Mouse (Mus musculus) heart, embryonic 13.5 days (tissue): ENCODE measurements around the gene Gpr157. TPM values are rescaled to one million over a fixed set of nuclear protein-coding genes. Genes with fewer than 3 reads are reported as not detected.

ENCODE experiments used
- ATAC-seq: fragments of 200-750 bp; cut with Nextera tagmentation; 2 replicates; pipeline ENCODE4 v1.8.0; 2017; ENCODE audit warnings: moderate TSS enrichment; ENCODE audit not compliant: insufficient number of reproducible peaks, low FRiP score, low TSS enrichment; ENCODE audit errors: extremely low read depth
- H3K27ac ChIP-seq: fragments of 300-500 bp; sonication (generic); replicated peaks from 2 replicates; pipeline ENCODE4 v1.5.1; 2015; ENCODE audit warnings: moderate library complexity, mild to moderate bottlenecking, inconsistent platforms
- H3K27me3 ChIP-seq: fragments of 300-500 bp; sonication (generic); replicated peaks from 2 replicates; pipeline ENCODE4 v1.6.1; 2015; ENCODE audit warnings: mild to moderate bottlenecking, inconsistent platforms
- H3K36me3 ChIP-seq: fragments of 300-500 bp; sonication (generic); 2 replicates; pipeline ENCODE4 v1.6.1; 2015; ENCODE audit warnings: mild to moderate bottlenecking, inconsistent platforms
- H3K4me1 ChIP-seq: fragments of 300-500 bp; sonication (generic); 2 replicates; pipeline ENCODE4 v1.6.1; 2015; ENCODE audit warnings: inconsistent platforms
- H3K4me2 ChIP-seq: fragments of 300-500 bp; sonication (generic); 2 replicates; pipeline ENCODE4 v1.6.1; 2015; ENCODE audit warnings: inconsistent platforms, mild to moderate bottlenecking, moderate library complexity
- H3K4me3 ChIP-seq: fragments of 300-500 bp; sonication (generic); 2 replicates; pipeline ENCODE4 v1.5.1; 2015; ENCODE audit warnings: moderate library complexity, mild to moderate bottlenecking, inconsistent platforms
- H3K9ac ChIP-seq: fragments of 300-500 bp; sonication (generic); 2 replicates; pipeline ENCODE4 v1.6.1; 2015; ENCODE audit warnings: inconsistent platforms, mild to moderate bottlenecking, moderate library complexity
- H3K9me3 ChIP-seq: fragments of 300-500 bp; sonication (generic); 2 replicates; pipeline ENCODE4 v1.6.1; 2016; ENCODE audit warnings: inconsistent platforms
- WGBS: fragments of 180-500 bp; shearing (Covaris S2); methylation state at CpG from one replicate; pipeline ENCODE4 v1.1.7; 2015; ENCODE audit warnings: mixed read lengths; 5-methylcytosine and 5-hydroxymethylcytosine counted together
- microRNA counts: library from miRNA; unstranded; fragments of <30 nt; microRNA quantifications from one replicate; lab custom pipeline; 2016
- microRNA-seq: library from miRNA; unstranded; fragments of <30 nt; microRNA quantifications from one replicate; pipeline ENCODE4, GENCODE M21; 2016
- polyA plus RNA-seq: library from polyadenylated mRNA; unstranded; fragments of >200 nt; fragmentation: Nextera tagmentation; extraction: Ambion mirVana; gene quantifications from 2 replicates; pipeline ENCODE4 v1.2.1, GENCODE M21; 2015

Gene Gpr157
- polyA plus RNA-seq, 1 experiment from 2014 or later: 2.7 TPM

- 70% methylated on average over 4 of the region's 4 CpGs for WGBS
- Histone ChIP-seq H3K9ac (no peak overlapping the region), H3K4me2 (no peak overlapping the region), H3K9me3 (peaks cover 21% of the 10 kb centered on the region), H3K4me3 (no peak overlapping the region), H3K27me3 (no peaks in the 10 kb centered on the region), H3K4me1 (no peaks in the 10 kb centered on the region), H3K36me3 (no peaks in the 10 kb centered on the region), H3K27ac (no peak overlapping the region)
- no peak for ATAC-seq
Measured at GRCm38 (mm10) chr4:150146286-150146685, 59.1 kb downstream of the Gpr157 start.

- H3K4me3 ChIP-seq: no peak overlapping the region
- H3K36me3 ChIP-seq: no peaks in the 10 kb centered on the region
- H3K9me3 ChIP-seq: peaks cover 17% of the 10 kb centered on the region
- no peaks in the 10 kb centered on the region for H3K27me3 ChIP-seq
- no peak overlapping the region for H3K27ac ChIP-seq
- no peak overlapping the region for H3K9ac ChIP-seq
- peaks cover 4% of the 10 kb centered on the region; the same call in 1 of the 2 replicates for H3K4me1 ChIP-seq
- no peak overlapping the region for H3K4me2 ChIP-seq
- ATAC-seq: no peak
- 72% methylated on average over 7 of the region's 7 CpGs for WGBS
Measured at GRCm38 (mm10) chr4:150151045-150151444, 63.9 kb downstream of the Gpr157 start.

GRCm38 (mm10) chr4:150152483-150152882 is 65.3 kb downstream of the Gpr157 start:
- Histone ChIP-seq H3K9me3 (peaks cover 17% of the 10 kb centered on the region), H3K4me1 (peaks cover 4% of the 10 kb centered on the region; the same call in 1 of the 2 replicates), H3K9ac (no peak overlapping the region), H3K36me3 (no peaks in the 10 kb centered on the region), H3K4me3 (no peak overlapping the region), H3K4me2 (no peak overlapping the region), H3K27ac (no peak overlapping the region), H3K27me3 (peaks cover 4% of the 10 kb centered on the region)
- WGBS: 43% methylated on average over 8 of the region's 8 CpGs
- ATAC-seq: no peak

- H3K4me2 ChIP-seq: no peak overlapping the region
- WGBS: 82% methylated on average over 4 of the region's 4 CpGs
- no peak overlapping the region for H3K4me3 ChIP-seq
- 0 out of 2 replicates have a peak, but pooled peaks cover 2% of the 10 kb centered on the region for H3K9me3 ChIP-seq
- peaks cover 17% of the 10 kb centered on the region for H3K27me3 ChIP-seq
- H3K9ac ChIP-seq: no peak overlapping the region
- H3K4me1 ChIP-seq: peaks cover 4% of the 10 kb centered on the region; the same call in 1 of the 2 replicates
- H3K36me3 ChIP-seq: no peaks in the 10 kb centered on the region
- no peak for ATAC-seq
- no peak overlapping the region for H3K27ac ChIP-seq
Measured at GRCm38 (mm10) chr4:150155301-150155700, 68.1 kb downstream of the Gpr157 start.

MicroRNAs encoded within 50 kb of the gene (microRNA counts, 519-probe panel; counts per million panel counts)
- microRNA mmu-miR-34a (lab: Ali Mortazavi, UCI): 209 counts per million, percentile 61 among the panel's probes with 10 or more counts

Small RNA genes lying within 50 kb of the gene (microRNA-seq; reads per million reads assigned to microRNA genes)
- 234 reads per million, percentile 65 among the genes with 10 or more reads in this experiment for gene Mir34a

Other genes starting within 250 kb of the Gpr157 start
- gene Spsb1, start 132.3 kb upstream of the Gpr157 start, polyA plus RNA-seq: 4.3 and 4.5 TPM in 2 replicates
- 10.2 and 10.6 TPM in 2 replicates for gene H6pd, start 78.3 kb upstream of the Gpr157 start, polyA plus RNA-seq
- gene Slc2a5, start 31.9 kb downstream of the Gpr157 start, polyA plus RNA-seq: 1.1 and 1.9 TPM in 2 replicates
- gene Slc2a7, start 61.6 kb downstream of the Gpr157 start, polyA plus RNA-seq: not detected in 2 replicates
- gene Car6, start 114.0 kb downstream of the Gpr157 start, polyA plus RNA-seq: not detected in 2 replicates
- gene Eno1, start 149.4 kb downstream of the Gpr157 start, polyA plus RNA-seq: 1,911 and 2,064 TPM in 2 replicates
- gene Rere, start 194.3 kb downstream of the Gpr157 start, polyA plus RNA-seq: 18.1 and 19.9 TPM in 2 replicates